Comparison of ENCODE assay signal across 8 mouse cellular contexts in genomic region chr11:117408442-117409031, GRCm38 (mm10).
A peak's percentile ranks its signal among the peaks of the same experiment; 100 is the strongest.
DNase-seq lines count a peak whose midpoint lies in the region; ATAC-seq lines count a peak whose summit lies in the region.

No protein-coding gene starts in this region.

- peak overlapping the region; percentile 59 for H3K9ac ChIP-seq in hindbrain, embryonic 11.5 days (ENCODE audit: low read depth, low read length)
- no peak overlapping the region for H3K9ac ChIP-seq in liver, embryonic 13.5 days

- peak overlapping the region; percentile 55 for H3K4me2 ChIP-seq in hindbrain, embryonic 11.5 days (replicated peaks; ENCODE audit: low read depth, low read length)
- H3K4me2 ChIP-seq in liver, embryonic 13.5 days, result peak overlapping the region; percentile 38

- H3K4me3 ChIP-seq in hindbrain, embryonic 11.5 days (ENCODE audit: low read depth, low read length), result peak overlapping the region; percentile 25; the same call in 1 of the 2 replicates
- 0 out of 2 replicates have a peak overlapping the region, but pooled peaks have one; percentile 14 for H3K4me3 ChIP-seq in liver, embryonic 13.5 days (replicated peaks)

- no peaks in the 10 kb centered on the region for H3K36me3 ChIP-seq in hindbrain, embryonic 11.5 days (ENCODE audit: control insufficient read depth, insufficient read depth, low read length)
- H3K36me3 ChIP-seq in liver, embryonic 13.5 days, result no peaks in the 10 kb centered on the region

- peaks cover 6% of the 10 kb centered on the region; the same call in 1 of the 2 replicates for H3K27me3 ChIP-seq in hindbrain, embryonic 11.5 days (ENCODE audit: control insufficient read depth, insufficient read depth, low read length)
- H3K27me3 ChIP-seq in liver, embryonic 13.5 days, result peaks cover 93% of the 10 kb centered on the region

- peaks cover 21% of the 10 kb centered on the region for H3K4me1 ChIP-seq in hindbrain, embryonic 11.5 days (replicated peaks; ENCODE audit: control insufficient read depth, insufficient read depth, low read length)
- peaks cover 21% of the 10 kb centered on the region for H3K4me1 ChIP-seq in liver, embryonic 13.5 days (replicated peaks)

- peak overlapping the region; percentile 97 for H3K27ac ChIP-seq in hindbrain, embryonic 11.5 days (ENCODE audit: low read depth, low read length)
- H3K27ac ChIP-seq in liver, embryonic 13.5 days, result no peak overlapping the region

- WGBS in hindbrain, embryonic 11.5 days, result 6% methylated on average over 16 of the region's 16 CpGs
- 9% methylated on average over 16 of the region's 16 CpGs for WGBS in liver, embryonic 13.5 days (ENCODE audit: insufficient replicate concordance)

- 0 out of 2 replicates have a peak, but pooled peaks have one; percentile 15 for ATAC-seq in hindbrain, embryonic 11.5 days (ENCODE audit: low FRiP score)
- ATAC-seq in liver, embryonic 13.5 days (ENCODE audit: low read depth), result no peak

- H3K9me3 ChIP-seq in hindbrain, embryonic 11.5 days (ENCODE audit: control insufficient read depth, low read length), result no peaks in the 10 kb centered on the region
- H3K9me3 ChIP-seq in liver, embryonic 13.5 days (replicated peaks), result no peaks in the 10 kb centered on the region

- peak; percentile 89 for DNase-seq in heart, adult 11 months
- DNase-seq in heart, adult 8-10 months (ENCODE audit: low spot score), result no peak
- DNase-seq in ES-CJ7 (ENCODE audit: low read depth, low spot score), result peak; percentile 33
- DNase-seq in hindbrain, embryonic 11.5 days (ENCODE audit: low spot score), result peak; percentile 50
- DNase-seq in liver, embryonic 13.5 days, result no peak
- DNase-seq in thymus, postnatal 36 days, result no peak
- no peak for DNase-seq in adrenal gland, postnatal 4 days (ENCODE audit: low spot score in 2 of 2)
- DNase-seq in left cerebral cortex, adult 8-10 months (ENCODE audit: low spot score in 2 of 2), result no peak

Comparison
In these comparisons a context has a peak if more than half of its experiments do, and no peak if none do; other contexts are left out.
1. DNase-seq: peak in heart, adult 11 months (single experiment), ES-CJ7 (single experiment) and hindbrain, embryonic 11.5 days (single experiment); none in heart, adult 8-10 months (single experiment), liver, embryonic 13.5 days (single experiment), thymus, postnatal 36 days (0 of 2), adrenal gland, postnatal 4 days (0 of 2) and left cerebral cortex, adult 8-10 months (0 of 2).